Mouse (Mus musculus): ENCODE data around the gene Art5. TPM values are rescaled to one million over a fixed set of nuclear protein-coding genes. Genes with fewer than 3 reads are reported as not detected.

Gene Art5
- 10 to 100 TPM; 18.3 to 30.4 TPM for total RNA-seq (2021)
- long read RNA-seq, experiment 1, transcript Art5-204 (5 exons, 1,713 nt) = major isoform, 27 of 61 reads
- long read RNA-seq, experiment 1, partial matches to known transcripts = 15 of 61 reads
- long read RNA-seq, experiment 1, other reads (novel, unspliced or antisense) = 19 of 61 reads
- long read RNA-seq, experiment 2, transcript Art5-204 (5 exons, 1,713 nt) = major isoform, 24 of 68 reads
- long read RNA-seq, experiment 2, partial matches to known transcripts = 18 of 68 reads
- long read RNA-seq, experiment 2, other reads (novel, unspliced or antisense) = 26 of 68 reads

DNA sequence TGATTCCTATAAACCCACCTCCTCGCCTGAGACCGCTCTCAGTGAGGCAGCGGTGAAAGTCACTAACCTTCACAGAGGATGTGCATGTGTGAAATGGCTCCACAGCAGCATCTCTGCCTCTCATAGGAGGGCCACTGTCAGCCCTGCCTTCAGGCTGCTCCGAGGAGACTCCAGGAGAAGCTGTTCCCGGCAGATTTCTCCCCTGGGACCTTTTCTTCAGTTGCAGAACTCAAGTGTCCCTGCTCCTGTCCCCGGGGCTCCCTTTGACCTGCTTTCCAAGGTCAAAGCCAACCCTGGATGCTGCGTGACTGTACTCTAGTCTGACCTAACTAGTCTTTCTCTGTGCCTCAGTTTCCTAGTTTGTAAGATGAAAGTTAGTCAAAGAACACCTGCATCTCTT, at the start of gene Art5:
Gene Art5, minus strand, starts transcription at position 319 of the 400 bp plus-strand sequence.
- H3K4me3 ChIP-seq = peak within 1 kb of the TSS; percentile 71
- peak within 1 kb of the TSS; percentile 67 for H3K27ac ChIP-seq
- TF ChIP-seq CTCF (IDR thresholded peaks at IDR 0.05) = no peak
- intact Hi-C loops (cut with DNase I) = no loop called here
- DNase-seq = peak; percentile 29

DNA sequence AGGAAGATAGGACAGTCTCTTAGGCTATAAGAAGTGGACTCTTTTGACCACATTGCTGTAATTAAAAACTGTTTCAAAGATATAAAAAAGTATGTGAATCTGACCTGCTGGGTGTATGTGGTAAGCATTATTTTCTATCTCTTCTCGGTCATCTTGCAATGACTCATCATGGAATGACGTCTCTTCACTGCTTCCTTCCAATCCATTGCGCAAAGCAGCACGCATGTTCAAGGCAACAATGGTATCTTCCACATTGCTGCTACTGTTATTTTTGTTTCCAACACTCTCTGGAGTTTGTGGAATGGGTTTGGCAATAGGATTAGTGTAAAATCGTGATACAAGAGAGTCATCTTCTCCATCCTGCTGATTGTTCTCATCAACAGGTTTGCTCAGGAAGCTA, 44.4 kb upstream of the Art5 start:
- no peak overlapping the region for H3K4me3 ChIP-seq
- no peak for TF ChIP-seq CTCF (IDR thresholded peaks at IDR 0.05)
- no peak for DNase-seq
- intact Hi-C loops (cut with DNase I) = no loop called here
- H3K27ac ChIP-seq = no peak overlapping the region

DNA sequence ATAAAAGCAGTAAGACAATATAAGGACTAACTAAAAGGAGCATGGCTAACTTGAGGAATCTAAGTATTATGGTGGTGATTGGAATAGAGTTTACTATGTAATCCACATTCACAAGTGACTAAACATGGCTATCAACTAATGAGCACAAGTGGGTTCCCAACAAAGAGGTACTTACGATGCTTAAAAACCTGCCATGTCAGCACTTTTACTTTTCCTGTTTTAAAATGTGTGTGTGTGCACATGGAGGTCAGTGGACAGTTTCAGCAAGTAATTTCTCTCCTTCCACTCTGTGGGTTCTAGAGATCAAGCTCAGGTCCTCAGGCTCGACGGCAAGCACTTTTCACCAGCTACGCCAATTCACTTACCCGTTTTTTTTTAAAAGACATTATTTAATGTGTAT, 28.6 kb upstream of the Art5 start:
- DNase-seq = no peak
- no peak for TF ChIP-seq CTCF (IDR thresholded peaks at IDR 0.05)
- H3K27ac ChIP-seq = no peak overlapping the region
- intact Hi-C loops (cut with DNase I) = loop anchor here (5.0 kb wide), 1 partner anchor 84 kb away; no protein-coding TSS in a partner anchor
- no peak overlapping the region for H3K4me3 ChIP-seq

DNA sequence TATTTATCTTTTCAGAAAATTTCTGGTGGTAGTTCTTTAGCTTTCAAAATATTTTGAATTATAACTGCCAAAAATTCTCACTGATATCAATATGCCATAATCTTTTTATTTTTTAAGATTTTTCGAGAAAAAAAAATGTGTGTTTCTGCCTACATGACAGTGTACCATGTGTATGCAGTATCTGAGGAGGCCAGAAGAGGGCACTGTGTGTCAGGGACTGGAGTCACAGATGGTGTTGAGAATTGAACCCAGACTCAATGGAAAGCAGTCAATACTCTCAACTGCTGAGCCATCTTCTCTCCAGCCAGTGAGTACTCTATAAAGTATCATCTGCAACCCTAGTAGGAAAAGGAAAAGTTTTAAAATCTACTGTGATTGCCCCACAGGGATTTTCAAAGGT, 28.2 kb upstream of the Art5 start:
- intact Hi-C loops (cut with DNase I) = loop anchor here (5.0 kb wide), 1 partner anchor 85 kb away; no protein-coding TSS in a partner anchor

DNA sequence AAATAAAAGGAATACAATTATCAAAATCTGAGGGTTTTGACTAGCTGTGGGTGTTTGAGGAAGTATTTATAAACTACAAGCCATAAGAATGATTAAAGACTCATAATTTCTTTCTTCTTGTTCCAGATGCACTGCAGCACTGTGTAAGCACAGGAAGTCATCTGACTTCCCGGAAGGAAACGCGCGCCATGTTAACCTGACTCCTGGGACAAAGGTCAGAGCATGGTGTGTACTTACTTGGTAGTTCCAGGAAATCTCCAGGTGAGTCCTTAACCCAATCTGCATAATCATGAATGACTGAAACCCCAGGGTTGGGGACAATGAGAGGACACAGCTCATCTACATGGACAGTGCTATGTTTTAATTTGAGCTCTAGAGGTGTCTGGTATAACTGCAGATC, 23.1 kb upstream of the Art5 start:
- Histone ChIP-seq H3K4me3 (no peak overlapping the region), H3K27ac (peak overlapping the region; percentile 50)
- intact Hi-C loops (cut with DNase I) = no loop called here
- no peak for TF ChIP-seq CTCF (IDR thresholded peaks at IDR 0.05)
- DNase-seq = no peak

More for the DNA sequence above, 28.2 kb upstream of the Art5 start:
- H3K4me3 ChIP-seq = no peak overlapping the region
- H3K27ac ChIP-seq = no peak overlapping the region
- peak; percentile 32 for DNase-seq
- peak; percentile 64 for TF ChIP-seq CTCF (IDR thresholded peaks at IDR 0.05)

DNA sequence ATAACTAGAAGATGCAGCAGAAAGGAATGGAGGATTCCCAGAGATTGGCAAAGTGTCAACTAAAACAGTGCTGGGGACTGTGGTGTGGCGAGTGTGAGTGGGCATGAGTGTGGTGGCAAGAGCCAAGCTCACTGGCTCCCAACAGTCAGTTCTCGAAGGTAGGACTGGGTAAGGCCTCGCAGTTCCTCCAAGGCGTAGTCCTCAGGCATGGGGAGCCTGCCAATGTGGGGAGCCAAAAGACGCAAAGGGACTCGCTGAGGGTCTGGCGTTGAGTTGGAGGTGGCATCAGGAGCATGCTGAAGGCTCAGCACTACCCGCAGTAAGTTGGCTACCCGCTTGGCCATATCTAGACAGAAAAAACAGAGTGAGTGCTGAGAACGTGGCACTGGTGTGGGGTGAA, 11.0 kb upstream of the Art5 start:
- no peak for TF ChIP-seq CTCF (IDR thresholded peaks at IDR 0.05)
- DNase-seq = no peak
- no peak overlapping the region for H3K4me3 ChIP-seq
- H3K27ac ChIP-seq = no peak overlapping the region
- intact Hi-C loops (cut with DNase I) = no loop called here

DNA sequence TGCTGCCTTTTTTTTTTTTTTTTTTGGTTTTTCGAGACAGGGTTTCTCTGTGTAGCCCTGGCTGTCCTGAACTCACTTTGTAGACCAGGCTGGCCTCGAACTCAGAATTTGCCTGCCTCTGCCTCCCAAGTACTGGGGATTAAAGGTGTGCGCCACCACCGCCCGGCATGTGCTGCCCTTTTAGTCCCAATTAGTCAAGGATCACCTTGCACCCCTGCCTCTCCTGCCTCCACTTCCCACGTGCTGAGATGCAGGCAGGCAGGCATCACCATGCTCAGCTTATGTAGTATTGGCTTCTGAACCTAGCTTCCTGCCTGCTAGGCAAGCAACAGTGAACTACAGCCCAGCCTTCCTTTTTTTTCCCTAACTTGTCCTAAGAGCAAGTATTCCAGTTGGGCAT, 8.1 kb upstream of the Art5 start:
- TF ChIP-seq CTCF (IDR thresholded peaks at IDR 0.05) = no peak
- Histone ChIP-seq H3K4me3 (no peak overlapping the region), H3K27ac (no peak overlapping the region)
- DNase-seq = peak; percentile 16
- intact Hi-C loops (cut with DNase I) = no loop called here

DNA sequence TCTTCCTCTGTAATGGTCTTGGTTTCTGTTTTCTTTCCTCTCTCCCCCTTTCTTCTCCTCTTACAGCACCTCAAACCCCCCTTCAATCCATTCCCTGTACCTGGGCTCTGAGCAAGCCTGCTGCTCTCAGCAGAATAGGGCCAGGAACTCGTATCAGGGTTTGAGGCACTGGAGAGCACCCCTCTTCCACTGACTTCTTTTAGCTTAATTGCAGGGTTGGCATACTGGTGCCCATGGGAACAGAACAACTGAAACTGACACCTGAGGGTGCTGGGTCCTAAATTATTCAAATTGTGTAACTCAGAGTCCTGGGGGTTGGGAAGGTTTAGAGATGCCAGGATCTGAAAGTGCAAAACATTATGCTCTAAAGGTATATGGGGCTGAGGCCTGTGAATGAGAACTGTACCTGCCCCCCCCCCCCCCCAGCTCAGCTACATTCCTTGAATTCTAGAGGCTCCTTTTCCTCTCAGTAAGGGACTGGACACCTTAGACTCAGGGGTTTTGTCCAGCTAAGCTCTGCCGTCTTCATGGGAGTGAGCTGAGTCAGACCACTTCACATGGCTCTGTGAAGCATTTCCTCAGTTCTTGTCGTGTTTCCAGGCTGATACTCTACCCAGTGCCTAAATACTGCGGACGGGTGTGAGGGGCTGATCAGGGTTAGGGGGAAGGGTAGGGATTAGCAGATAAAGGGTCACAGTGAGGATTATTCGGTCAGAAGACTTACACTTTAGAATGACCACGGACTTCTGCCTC, 7.5 kb upstream of the Art5 start, which contains the start of gene Chrna10:
Gene Chrna10, minus strand, starts transcription at position 250 of the 753 bp plus-strand sequence.
- no peak for TF ChIP-seq CTCF (IDR thresholded peaks at IDR 0.05)
- Histone ChIP-seq H3K4me3 (no peak within 1 kb of the TSS), H3K27ac (no peak within 1 kb of the TSS; the same call in 1 of the 2 replicates)
- intact Hi-C loops (cut with DNase I) = no loop called here
- peak; percentile 12 for DNase-seq

DNA sequence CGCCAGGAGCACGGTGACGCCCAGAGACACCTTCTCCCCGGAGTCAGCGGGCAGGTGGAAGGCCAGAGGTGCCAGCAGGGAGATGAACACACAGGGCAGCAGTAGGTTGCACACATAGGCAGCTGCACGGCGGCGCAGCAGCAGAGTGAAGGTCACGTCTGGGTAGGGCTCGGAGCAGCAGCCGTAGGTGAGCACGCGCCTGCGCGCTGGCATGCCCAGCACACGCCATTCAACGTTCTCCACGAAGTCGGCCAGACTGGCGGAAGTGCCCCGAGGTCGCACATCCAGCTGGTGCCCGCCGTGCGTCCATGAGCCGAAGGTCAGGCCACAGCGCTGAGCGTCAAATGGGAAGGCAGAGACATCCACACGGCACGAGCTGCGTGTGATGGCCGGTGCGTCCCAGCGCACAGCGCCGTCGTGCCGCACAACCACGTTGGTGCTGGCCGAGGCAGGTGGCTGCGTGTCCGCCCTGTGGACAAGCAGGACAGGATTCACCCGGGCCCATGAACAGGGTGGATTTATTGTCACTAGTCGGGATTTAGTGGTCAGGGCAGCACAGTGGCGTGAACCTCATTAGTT, 4.0 kb upstream of the Art5 start:
- peak; percentile 35 for DNase-seq
- intact Hi-C loops (cut with DNase I) = no loop called here
- TF ChIP-seq CTCF (IDR thresholded peaks at IDR 0.05) = no peak
- no peak overlapping the region for H3K27ac ChIP-seq
- H3K4me3 ChIP-seq = no peak overlapping the region

DNA sequence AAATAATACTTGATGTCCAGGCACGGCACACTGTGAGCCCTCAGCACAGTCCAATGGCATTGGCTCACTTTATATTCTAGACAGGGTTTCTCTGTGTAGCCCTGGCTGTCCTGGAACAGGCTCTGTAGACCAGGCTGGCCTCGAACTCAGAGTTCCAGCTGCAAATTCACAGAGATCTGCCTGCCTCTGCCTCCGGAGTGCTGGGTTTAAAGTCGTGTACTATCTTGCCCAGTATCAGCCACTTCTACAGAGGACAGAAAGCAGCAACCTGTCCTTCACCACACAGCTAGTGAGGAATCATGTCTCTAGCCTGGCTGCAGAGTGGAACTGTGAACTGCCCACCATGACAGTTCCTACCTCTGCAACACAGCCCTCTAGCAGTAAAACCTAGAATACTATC, 457 bp upstream of the Art5 start:
- Histone ChIP-seq H3K27ac (peak overlapping the region; percentile 6), H3K4me3 (no peak overlapping the region)
- no peak for TF ChIP-seq CTCF (IDR thresholded peaks at IDR 0.05)
- no peak for DNase-seq
- intact Hi-C loops (cut with DNase I) = no loop called here

DNA sequence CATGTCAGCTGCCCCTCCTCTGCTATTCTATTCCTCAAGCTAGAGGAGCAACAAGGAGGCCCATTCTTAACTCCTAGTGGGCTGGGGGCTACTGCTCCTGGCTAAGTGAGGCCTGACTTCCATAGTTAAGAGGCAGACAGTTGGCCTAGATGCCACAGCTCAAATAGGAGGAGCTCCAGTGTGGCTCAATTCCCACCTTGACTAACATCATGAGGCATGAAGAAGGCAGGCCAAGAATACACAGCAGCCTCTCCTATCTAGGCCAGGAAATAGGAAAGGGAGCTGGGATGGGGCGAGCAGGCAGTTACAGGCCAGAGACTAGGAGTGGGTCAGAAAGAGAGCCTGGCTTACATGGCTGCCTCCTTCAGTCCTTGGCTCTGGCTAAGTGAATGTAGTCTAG, 1.1 kb downstream of the Art5 start:
- TF ChIP-seq CTCF (IDR thresholded peaks at IDR 0.05) = no peak
- Histone ChIP-seq H3K4me3 (peak overlapping the region; percentile 71), H3K27ac (peak overlapping the region; percentile 67)
- intact Hi-C loops (cut with DNase I) = no loop called here
- DNase-seq = peak; percentile 61

DNA sequence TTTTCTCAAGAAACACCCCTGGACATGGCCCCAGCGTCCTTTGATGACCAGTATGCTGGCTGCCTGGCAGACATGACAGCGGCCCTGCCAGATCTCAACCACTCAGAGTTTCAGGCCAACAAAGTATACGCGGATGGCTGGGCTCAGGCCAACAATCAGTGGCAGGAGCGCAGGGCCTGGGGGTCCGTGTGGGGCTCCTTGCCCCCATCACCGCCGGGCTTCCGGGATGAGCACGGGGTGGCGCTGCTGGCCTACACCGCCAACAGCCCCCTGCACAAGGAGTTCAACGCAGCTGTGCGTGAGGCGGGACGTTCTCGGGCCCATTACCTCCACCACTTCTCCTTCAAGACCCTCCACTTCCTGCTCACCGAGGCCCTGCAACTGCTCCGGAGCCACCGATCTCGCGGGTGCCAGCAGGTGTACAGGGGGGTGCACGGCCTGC, 2.6 kb downstream of the Art5 start:
- intact Hi-C loops (cut with DNase I) = no loop called here

DNA sequence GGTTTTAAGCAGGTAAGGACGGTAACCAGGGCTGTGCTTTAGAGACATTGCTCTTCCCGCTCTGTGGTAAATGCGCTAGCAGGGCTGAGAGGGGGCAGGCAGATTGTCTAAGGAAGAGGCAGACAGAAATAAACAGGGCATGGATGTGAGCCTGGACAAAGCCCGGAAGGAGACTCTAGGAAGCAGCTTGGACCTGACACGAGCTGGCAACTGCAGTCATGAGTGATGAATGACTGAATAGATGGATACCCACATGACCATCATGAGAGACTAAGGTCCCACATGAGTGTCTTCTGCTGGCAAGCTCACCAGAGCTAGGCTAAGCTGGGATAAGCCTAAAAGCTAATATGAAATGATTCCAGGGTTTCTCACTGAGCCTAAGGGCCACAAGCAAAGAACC, 5.2 kb downstream of the Art5 start:
- peak overlapping the region; percentile 97 for H3K27ac ChIP-seq
- H3K4me3 ChIP-seq = peak overlapping the region; percentile 71
- TF ChIP-seq CTCF (IDR thresholded peaks at IDR 0.05) = no peak
- peak; percentile 58 for DNase-seq
- intact Hi-C loops (cut with DNase I) = no loop called here

More for the DNA sequence above, 2.6 kb downstream of the Art5 start:
- TF ChIP-seq CTCF (IDR thresholded peaks at IDR 0.05) = no peak
- Histone ChIP-seq H3K27ac (peak overlapping the region; percentile 67; the same call in 1 of the 2 replicates), H3K4me3 (peak overlapping the region; percentile 71)
- peak; percentile 58 for DNase-seq
